Mouse (Mus musculus) intestine, embryonic 15.5 days (tissue): ENCODE results near the gene Usp3. TPM values are rescaled to one million over a fixed set of nuclear protein-coding genes. Genes with fewer than 3 reads are reported as not detected.

Experiments
- ATAC-seq: fragments of 200-750 bp; cut with Nextera tagmentation; 2 replicates; pipeline ENCODE4 v1.8.0; 2017; ENCODE audit warnings: moderate TSS enrichment, moderate library complexity
- H3K27ac ChIP-seq: fragments of 300-500 bp; sonication (generic); 2 replicates; pipeline ENCODE4 v1.5.1; 2015; ENCODE audit warnings: mild to moderate bottlenecking, inconsistent platforms
- H3K27me3 ChIP-seq: fragments of 300-500 bp; sonication (generic); replicated peaks from 2 replicates; pipeline ENCODE4 v1.6.1; 2015; ENCODE audit warnings: inconsistent platforms
- H3K36me3 ChIP-seq: fragments of 300-500 bp; sonication (generic); 2 replicates; pipeline ENCODE4 v1.6.1; 2015; ENCODE audit warnings: inconsistent platforms
- H3K4me1 ChIP-seq: fragments of 300-500 bp; sonication (generic); replicated peaks from 2 replicates; pipeline ENCODE4 v1.6.1; 2015; ENCODE audit warnings: inconsistent platforms
- H3K4me2 ChIP-seq: fragments of 300-500 bp; sonication (generic); replicated peaks from 2 replicates; pipeline ENCODE4 v1.6.1; 2015; ENCODE audit warnings: mild to moderate bottlenecking, inconsistent platforms
- H3K4me3 ChIP-seq: fragments of 300-500 bp; sonication (generic); replicated peaks from 2 replicates; pipeline ENCODE4 v1.5.1; 2015; ENCODE audit warnings: inconsistent platforms
- H3K9ac ChIP-seq: fragments of 300-500 bp; sonication (generic); 2 replicates; pipeline ENCODE4 v1.6.1; 2015; ENCODE audit warnings: inconsistent platforms
- H3K9me3 ChIP-seq: fragments of 300-500 bp; sonication (generic); 2 replicates; pipeline ENCODE4 v1.6.1; 2016; ENCODE audit warnings: inconsistent platforms
- WGBS: fragments of 180-500 bp; shearing (Covaris S2); methylation state at CpG from one replicate; pipeline ENCODE4 v1.1.7; 2015; 5-methylcytosine and 5-hydroxymethylcytosine counted together
- polyA plus RNA-seq: library from polyadenylated mRNA; unstranded; fragments of >200 nt; fragmentation: Nextera tagmentation; extraction: Ambion mirVana; gene quantifications from 2 replicates; pipeline ENCODE4 v1.2.1, GENCODE M21; 2015

Gene Usp3
- polyA plus RNA-seq, 1 experiment from 2014 or later: 79.5 TPM

DNA sequence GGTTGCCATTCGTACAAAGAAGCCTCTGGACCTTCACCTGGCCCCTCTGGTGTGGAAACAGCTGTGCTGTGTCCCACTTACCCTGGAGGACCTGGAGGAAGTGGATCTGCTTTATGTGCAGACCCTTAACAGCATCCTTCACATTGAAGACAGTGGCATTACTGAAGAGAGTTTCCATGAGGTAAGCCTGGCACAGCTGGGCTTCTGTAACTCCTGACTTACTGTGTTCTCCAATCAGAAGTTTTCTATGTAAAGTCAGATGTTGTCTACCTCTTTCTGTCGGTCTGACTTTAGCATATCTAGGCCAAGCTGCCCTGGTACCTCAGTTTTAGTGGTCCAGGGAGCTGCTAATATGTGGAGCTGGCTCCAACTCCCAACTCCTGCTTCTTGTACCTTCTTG is 91.7 kb downstream of the Usp3 start:
- Histone ChIP-seq H3K4me3 (no peak overlapping the region), H3K4me1 (no peaks in the 10 kb centered on the region), H3K4me2 (no peak overlapping the region), H3K9me3 (no peaks in the 10 kb centered on the region), H3K36me3 (peaks cover 16% of the 10 kb centered on the region), H3K27me3 (no peaks in the 10 kb centered on the region), H3K9ac (no peak overlapping the region), H3K27ac (no peak overlapping the region)
- 58% methylated on average over 2 of the region's 2 CpGs for WGBS
- ATAC-seq: no peak

DNA sequence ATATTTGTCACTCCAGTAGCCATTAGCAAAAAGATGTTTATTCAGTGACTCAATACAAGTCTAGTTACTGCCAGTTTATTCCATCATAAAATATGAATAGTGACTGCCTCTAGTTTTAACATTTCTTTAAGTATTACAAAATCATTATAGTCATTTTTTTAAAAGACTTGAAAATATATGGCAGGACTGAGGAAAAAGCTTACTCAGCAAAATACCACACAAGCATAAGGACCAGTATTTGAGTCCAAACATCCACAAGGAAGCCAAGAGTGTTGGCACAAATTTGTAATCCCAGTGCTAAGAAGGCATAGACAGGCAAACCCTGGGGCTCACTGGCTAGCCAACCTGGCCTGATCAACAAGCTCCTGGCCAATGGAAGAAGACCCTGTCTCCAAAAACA is 99.0 kb downstream of the Usp3 start:
- H3K9me3 ChIP-seq: no peaks in the 10 kb centered on the region
- H3K27ac ChIP-seq: no peak overlapping the region
- H3K4me1 ChIP-seq: no peaks in the 10 kb centered on the region
- no peak overlapping the region for H3K4me3 ChIP-seq
- ATAC-seq: no peak
- peaks cover 33% of the 10 kb centered on the region for H3K36me3 ChIP-seq
- H3K4me2 ChIP-seq: no peak overlapping the region
- H3K9ac ChIP-seq: no peak overlapping the region
- no peaks in the 10 kb centered on the region for H3K27me3 ChIP-seq

DNA sequence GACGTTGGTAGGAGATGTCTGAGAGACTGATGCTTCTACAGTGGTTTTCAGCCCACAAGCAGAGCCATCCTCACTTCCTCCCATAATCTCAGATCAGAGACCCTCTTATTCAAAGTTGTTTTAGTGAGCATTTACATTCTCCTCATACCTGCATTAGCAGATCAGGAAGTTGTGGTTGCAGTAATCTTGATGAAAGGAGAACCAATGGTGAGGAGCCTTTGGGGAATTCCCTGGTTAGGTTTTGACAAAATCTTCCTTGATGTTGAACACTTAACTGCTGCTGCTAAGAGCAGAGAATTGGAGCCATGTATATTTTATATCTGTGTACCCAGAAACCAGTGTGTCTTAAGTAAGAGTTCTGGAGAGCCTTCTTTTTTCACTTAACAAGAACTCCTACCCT is 100.6 kb downstream of the Usp3 start:
- no peaks in the 10 kb centered on the region for H3K27me3 ChIP-seq
- WGBS: 92% methylated on average over 1 of the region's 1 CpGs
- no peak overlapping the region for H3K9ac ChIP-seq
- no peaks in the 10 kb centered on the region for H3K9me3 ChIP-seq
- no peak overlapping the region for H3K4me3 ChIP-seq
- H3K27ac ChIP-seq: no peak overlapping the region
- peaks cover 39% of the 10 kb centered on the region for H3K36me3 ChIP-seq
- ATAC-seq: no peak
- H3K4me2 ChIP-seq: no peak overlapping the region
- no peaks in the 10 kb centered on the region for H3K4me1 ChIP-seq

DNA sequence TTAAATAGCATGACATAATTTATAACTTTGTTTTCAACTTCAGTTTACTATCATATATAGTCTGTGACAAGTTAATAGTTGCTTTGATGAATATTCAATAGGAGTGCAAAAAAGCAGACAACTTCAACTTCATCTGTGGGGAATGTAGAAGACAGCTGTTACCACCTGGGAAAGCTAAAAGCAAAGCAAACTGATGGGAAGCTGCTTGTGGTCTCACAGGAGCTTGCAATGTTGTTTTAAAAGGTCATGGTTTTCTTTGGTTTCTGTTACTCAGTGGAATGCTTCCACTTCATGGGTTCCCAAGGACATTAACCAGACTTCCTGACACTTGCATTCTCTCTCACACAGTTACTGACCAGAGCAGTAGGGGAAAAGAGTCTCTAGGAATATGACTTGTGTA is 104.2 kb downstream of the Usp3 start:
- Histone ChIP-seq H3K4me3 (no peak overlapping the region), H3K4me2 (no peak overlapping the region), H3K27me3 (no peaks in the 10 kb centered on the region), H3K9me3 (no peaks in the 10 kb centered on the region), H3K36me3 (peaks cover 36% of the 10 kb centered on the region), H3K4me1 (no peaks in the 10 kb centered on the region), H3K27ac (no peak overlapping the region), H3K9ac (no peak overlapping the region)
- ATAC-seq: no peak

DNA sequence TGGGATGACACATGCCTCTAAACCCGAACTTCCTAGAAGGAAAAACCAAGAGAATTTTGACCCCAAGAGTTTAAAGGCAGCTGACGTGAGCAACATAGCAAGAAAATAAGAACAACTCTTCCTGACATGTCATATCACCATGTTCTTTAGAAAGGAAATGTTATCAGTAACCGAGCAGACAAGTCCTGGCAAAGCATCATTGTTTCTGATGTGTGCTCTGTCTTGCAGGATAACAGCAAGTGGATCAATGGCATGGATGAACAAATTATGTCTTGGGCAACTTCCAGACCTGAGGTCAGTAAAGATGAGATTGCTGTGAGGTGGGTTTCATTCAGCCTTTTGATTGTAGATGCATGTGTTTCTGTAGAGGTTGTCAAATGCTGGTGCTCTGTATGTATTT is 109.5 kb downstream of the Usp3 start:
- no peak overlapping the region for H3K4me2 ChIP-seq
- 90% methylated on average over 3 of the region's 3 CpGs for WGBS
- H3K36me3 ChIP-seq: peaks cover 20% of the 10 kb centered on the region
- no peaks in the 10 kb centered on the region for H3K27me3 ChIP-seq
- H3K9ac ChIP-seq: no peak overlapping the region
- H3K9me3 ChIP-seq: no peaks in the 10 kb centered on the region
- H3K4me3 ChIP-seq: no peak overlapping the region
- H3K27ac ChIP-seq: no peak overlapping the region
- no peak for ATAC-seq
- H3K4me1 ChIP-seq: no peaks in the 10 kb centered on the region

DNA sequence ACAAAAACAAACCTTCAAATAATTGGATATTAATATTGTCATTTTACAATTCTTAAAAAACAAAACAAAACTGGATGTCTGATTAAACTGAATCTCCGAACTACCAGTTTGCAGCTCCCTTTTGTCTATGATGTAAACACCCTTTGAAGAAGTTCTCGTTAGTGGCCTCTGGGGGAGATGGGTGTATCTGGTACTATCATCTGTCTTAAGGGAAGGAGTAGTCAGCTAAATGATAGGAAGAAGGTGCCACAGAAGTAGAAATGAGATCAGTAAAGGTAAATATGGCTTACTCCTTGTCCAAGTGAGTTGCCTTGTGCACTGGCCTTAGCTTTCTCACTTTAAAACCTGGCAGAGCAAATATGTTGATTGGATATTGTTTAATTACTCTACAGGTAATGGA is 115.2 kb downstream of the Usp3 start:
- Histone ChIP-seq H3K36me3 (peaks cover 4% of the 10 kb centered on the region; the same call in 1 of the 2 replicates), H3K27ac (no peak overlapping the region), H3K9ac (no peak overlapping the region), H3K4me3 (no peak overlapping the region), H3K9me3 (no peaks in the 10 kb centered on the region), H3K4me2 (no peak overlapping the region), H3K27me3 (no peaks in the 10 kb centered on the region), H3K4me1 (no peaks in the 10 kb centered on the region)
- WGBS: 70% methylated on average over 2 of the region's 2 CpGs
- no peak for ATAC-seq

DNA sequence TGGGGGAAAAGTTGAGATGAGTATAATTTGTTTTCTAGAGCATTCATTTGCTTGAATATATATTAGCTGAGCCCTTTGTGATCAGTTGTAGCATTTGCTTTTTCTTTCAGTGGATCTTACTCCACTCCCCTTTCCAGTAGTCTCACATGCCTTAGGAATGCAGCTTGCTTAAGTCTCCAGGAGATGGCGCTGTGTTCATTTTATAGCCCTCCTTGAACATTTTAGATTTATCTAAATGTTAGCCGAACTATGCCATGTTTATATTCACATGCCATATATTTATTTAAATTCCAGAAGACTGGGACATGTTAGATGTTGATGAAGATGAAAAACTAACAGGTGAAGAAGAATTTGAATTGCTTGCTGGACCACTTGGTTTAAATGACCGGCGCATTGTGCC is 127.9 kb downstream of the Usp3 start:
- no peaks in the 10 kb centered on the region for H3K9me3 ChIP-seq
- H3K27me3 ChIP-seq: no peaks in the 10 kb centered on the region
- no peak for ATAC-seq
- no peaks in the 10 kb centered on the region for H3K4me1 ChIP-seq
- H3K4me2 ChIP-seq: no peak overlapping the region
- 54% methylated on average over 4 of the region's 4 CpGs for WGBS
- peaks cover 15% of the 10 kb centered on the region for H3K36me3 ChIP-seq
- H3K4me3 ChIP-seq: no peak overlapping the region
- no peak overlapping the region for H3K9ac ChIP-seq
- no peak overlapping the region for H3K27ac ChIP-seq

Other genes starting within 250 kb of the Usp3 start
- 16.6 and 18.0 TPM in 2 replicates for gene Herc1, start 242.7 kb downstream of the Usp3 start, polyA plus RNA-seq
- 12.8 and 12.9 TPM in 2 replicates for gene Fbxl22, start 78.5 kb downstream of the Usp3 start, polyA plus RNA-seq
- 4.4 and 5.2 TPM in 2 replicates for gene Car12, start 120.5 kb upstream of the Usp3 start, polyA plus RNA-seq
- 8.5 and 8.9 TPM in 2 replicates for gene Aph1b, start 202.3 kb upstream of the Usp3 start, polyA plus RNA-seq
- 0.52 and 0.69 TPM in 2 replicates for gene Gm10647, start 203.9 kb upstream of the Usp3 start, polyA plus RNA-seq
- 3.4 and 4.5 TPM in 2 replicates for gene Aph1c, start 241.6 kb upstream of the Usp3 start, polyA plus RNA-seq